17 mouse cellular contexts compared by ENCODE assay signal in the genomic region with DNA sequence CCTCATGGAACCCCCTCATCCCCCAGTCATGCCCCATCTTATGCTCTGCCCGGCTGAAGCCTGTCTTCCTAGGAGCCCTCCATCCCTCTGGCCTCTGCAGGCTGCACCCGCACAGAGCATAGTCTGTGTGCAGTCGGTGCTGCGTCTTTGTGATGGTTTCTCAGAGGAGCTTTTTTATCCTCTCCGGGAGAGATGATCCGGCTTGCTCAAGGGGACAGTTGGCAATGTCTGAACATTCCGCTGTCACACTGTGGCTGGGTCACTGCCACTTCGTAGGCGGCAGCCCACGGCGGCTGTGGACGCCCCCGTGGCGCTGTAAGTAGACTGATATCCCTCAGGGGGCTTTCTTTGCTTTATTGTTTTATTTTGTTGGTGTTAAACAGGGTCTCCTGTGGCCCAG.
A peak's percentile ranks its signal among the peaks of the same experiment; 100 is the strongest.
DNase-seq lines count a peak whose midpoint lies in the region; ATAC-seq and TF ChIP-seq lines count a peak whose summit lies in the region.
"Had no signal": no experiment of that assay in that cellular context is flagged by ENCODE, and none has a peak within 500 bp of the region (broad histone marks: within the 10 kb centered on the region; RNA-seq: fewer than 3 reads in every experiment).

No protein-coding gene starts in this region.

- H3K9me3 ChIP-seq in embryonic facial prominence, embryonic 10.5 days, result no peaks in the 10 kb centered on the region
- no peaks in the 10 kb centered on the region for H3K9me3 ChIP-seq in forebrain, embryonic 13.5 days (replicated peaks)
- H3K9me3 ChIP-seq in hindbrain, postnatal 0 days (ENCODE audit: low read length), result no peaks in the 10 kb centered on the region
- H3K9me3 ChIP-seq in midbrain, embryonic 16.5 days (replicated peaks; ENCODE audit: control insufficient read depth, low read length, poor library complexity, severe bottlenecking), result no peaks in the 10 kb centered on the region
- H3K9me3 ChIP-seq: embryonic facial prominence, embryonic 15.5 days had no signal

- no peaks in the 10 kb centered on the region for H3K36me3 ChIP-seq in embryonic facial prominence, embryonic 10.5 days (replicated peaks)
- H3K36me3 ChIP-seq in forebrain, embryonic 13.5 days (ENCODE audit: poor library complexity, severe bottlenecking), result no peaks in the 10 kb centered on the region
- no peaks in the 10 kb centered on the region for H3K36me3 ChIP-seq in hindbrain, postnatal 0 days (ENCODE audit: insufficient read depth, low read length)
- no peaks in the 10 kb centered on the region for H3K36me3 ChIP-seq in midbrain, embryonic 16.5 days (ENCODE audit: control insufficient read depth, insufficient read depth, low read length)
- H3K36me3 ChIP-seq: embryonic facial prominence, embryonic 15.5 days had no signal

- H3K4me3 ChIP-seq in embryonic facial prominence, embryonic 10.5 days, result no peak overlapping the region
- H3K4me3 ChIP-seq in forebrain, embryonic 13.5 days, result no peak overlapping the region
- H3K4me3 ChIP-seq in hindbrain, postnatal 0 days (ENCODE audit: low read length), result no peak overlapping the region
- no peak overlapping the region for H3K4me3 ChIP-seq in midbrain, embryonic 16.5 days (ENCODE audit: low read depth, low read length)
- H3K4me3 ChIP-seq: embryonic facial prominence, embryonic 15.5 days had no signal

- H3K9ac ChIP-seq in forebrain, embryonic 13.5 days, result peak overlapping the region; percentile 14; the same call in 1 of the 2 replicates
- H3K9ac ChIP-seq in hindbrain, postnatal 0 days (replicated peaks; ENCODE audit: low read length), result no peak overlapping the region
- peak overlapping the region; percentile 4; the same call in 1 of the 2 replicates for H3K9ac ChIP-seq in midbrain, embryonic 16.5 days (ENCODE audit: low read depth, low read length)
- H3K9ac ChIP-seq: embryonic facial prominence, embryonic 15.5 days; liver, postnatal 0 days had no signal

- peaks cover 77% of the 10 kb centered on the region for H3K27me3 ChIP-seq in embryonic facial prominence, embryonic 10.5 days (replicated peaks; ENCODE audit: low read depth, poor library complexity, severe bottlenecking)
- H3K27me3 ChIP-seq in forebrain, embryonic 13.5 days, result 0 out of 2 replicates have a peak, but pooled peaks cover 2% of the 10 kb centered on the region
- no peaks in the 10 kb centered on the region for H3K27me3 ChIP-seq in hindbrain, postnatal 0 days (ENCODE audit: insufficient read depth, low read length)
- no peaks in the 10 kb centered on the region; the same call in 1 of the 2 replicates for H3K27me3 ChIP-seq in midbrain, embryonic 16.5 days (ENCODE audit: control insufficient read depth, insufficient read depth, low read depth, low read length)
- H3K27me3 ChIP-seq: embryonic facial prominence, embryonic 15.5 days had no signal

- H3K4me1 ChIP-seq in embryonic facial prominence, embryonic 10.5 days, result peaks cover 100% of the 10 kb centered on the region
- H3K4me1 ChIP-seq in forebrain, embryonic 13.5 days, result peaks cover 98% of the 10 kb centered on the region
- peaks cover 41% of the 10 kb centered on the region for H3K4me1 ChIP-seq in hindbrain, postnatal 0 days (ENCODE audit: insufficient read depth, low read length)
- peaks cover 51% of the 10 kb centered on the region for H3K4me1 ChIP-seq in midbrain, embryonic 16.5 days (ENCODE audit: control insufficient read depth, insufficient read depth, low read length)

- no peak overlapping the region for H3K4me2 ChIP-seq in forebrain, embryonic 13.5 days
- H3K4me2 ChIP-seq in hindbrain, postnatal 0 days (ENCODE audit: low read depth, low read length), result no peak overlapping the region
- H3K4me2 ChIP-seq in midbrain, embryonic 16.5 days (ENCODE audit: low read length), result no peak overlapping the region
- H3K4me2 ChIP-seq: embryonic facial prominence, embryonic 15.5 days had no signal

- no peak for ATAC-seq in forebrain, embryonic 13.5 days
- ATAC-seq in hindbrain, postnatal 0 days, result no peak
- ATAC-seq in midbrain, embryonic 16.5 days, result no peak; the same call in 1 of the 2 replicates
- ATAC-seq: intestine, embryonic 16.5 days; liver, postnatal 0 days had no signal

- no peak for DNase-seq in embryonic facial prominence, embryonic 10.5 days (ENCODE audit: low spot score)
- DNase-seq in hindbrain, postnatal 0 days (ENCODE audit: low spot score), result peak; percentile 48
- DNase-seq in spleen, postnatal 10 days (ENCODE audit: low spot score in 2 of 2), result no peak
- no peak for DNase-seq in cerebellum, adult 18-20 months
- DNase-seq in frontal cortex, adult 2 months (ENCODE audit: extremely low spot score in 1 of 2, low spot score in 1 of 2), result no peak
- DNase-seq: cerebellum, adult 11-12 months; heart, adult 18-20 months; heart, postnatal 14 days; kidney, postnatal 36 days; layer of hippocampus, postnatal 36 days; liver, postnatal 0 days; right cerebral cortex, adult 18-20 months had no signal

- H3K27ac ChIP-seq in embryonic facial prominence, embryonic 10.5 days (replicated peaks), result peak overlapping the region; percentile 59
- H3K27ac ChIP-seq in forebrain, embryonic 13.5 days, result peak overlapping the region; percentile 35; the same call in 1 of the 2 replicates
- H3K27ac ChIP-seq in hindbrain, postnatal 0 days, result peak overlapping the region; percentile 32; the same call in 1 of the 2 replicates
- H3K27ac ChIP-seq in midbrain, embryonic 16.5 days (ENCODE audit: low read length), result peak overlapping the region; percentile 53
- H3K27ac ChIP-seq: embryonic facial prominence, embryonic 15.5 days; macrophage had no signal

- WGBS in embryonic facial prominence, embryonic 10.5 days, result 57% methylated on average over 14 of the region's 14 CpGs
- 36% methylated on average over 14 of the region's 14 CpGs for WGBS in forebrain, embryonic 13.5 days
- 24% methylated on average over 14 of the region's 14 CpGs for WGBS in hindbrain, postnatal 0 days
- 20% methylated on average over 14 of the region's 14 CpGs for WGBS in midbrain, embryonic 16.5 days

- no peak for TF ChIP-seq CTCF in hindbrain, postnatal 0 days (IDR thresholded peaks at IDR 0.05; ENCODE audit: low read depth)
